Mouse (Mus musculus) MEL (cell line): ENCODE measurements around the gene Cdh22. TPM values are rescaled to one million over a fixed set of nuclear protein-coding genes. Genes with fewer than 3 reads are reported as not detected.

ENCODE experiments used
- DNase-seq: peaks from one replicate; pipeline ENCODE4 v3.0.0; 2011; ENCODE audit warnings: low read depth, low spot score
- H3K27ac ChIP-seq: 2 replicates; pipeline ENCODE4 v1.5.1; 2012; ENCODE audit warnings: low read depth, mild to moderate bottlenecking, control low read depth, low read length, moderate library complexity; ENCODE audit not compliant: control insufficient read depth
- H3K27me3 ChIP-seq, 2 experiments: fragments of 150-350 bp in 1 of 2; sonication (generic) in 1 of 2; 2 replicates each; pipeline ENCODE4 v1.6.1; 2012; ENCODE audit warnings: low read length in 2 of 2, mild to moderate bottlenecking in 2 of 2, improper control_type of control experiment in 1 of 2, moderate library complexity in 1 of 2; ENCODE audit not compliant: insufficient read depth in 2 of 2, control insufficient read depth in 1 of 2
- H3K36me3 ChIP-seq, 2 experiments: 2 replicates each; pipeline ENCODE4 v1.6.1; 2012 to 2014; ENCODE audit warnings: low read length in 2 of 2, improper control_type of control experiment in 1 of 2, inconsistent platforms in 1 of 2, mild to moderate bottlenecking in 1 of 2; ENCODE audit not compliant: insufficient read depth in 2 of 2, control insufficient read depth in 1 of 2
- H3K4me1 ChIP-seq, 2 experiments: fragments of 150-350 bp in 1 of 2; sonication (generic) in 1 of 2; 2 replicates each; pipeline ENCODE4 v1.6.1; 2012; ENCODE audit warnings: low read length in 2 of 2, improper control_type of control experiment in 1 of 2, mild to moderate bottlenecking in 1 of 2; ENCODE audit not compliant: insufficient read depth in 2 of 2, control insufficient read depth in 1 of 2
- H3K4me3 ChIP-seq, 2 experiments: fragments of 150-350 bp in 1 of 2; sonication (generic) in 1 of 2; 2 replicates each; pipeline ENCODE4 v1.5.1; 2012; ENCODE audit warnings: low read depth in 2 of 2, low read length in 2 of 2, mild to moderate bottlenecking in 2 of 2, moderate library complexity in 2 of 2, control low read depth in 1 of 2, improper control_type of control experiment in 1 of 2; ENCODE audit not compliant: control insufficient read depth in 1 of 2, insufficient read depth in 1 of 2
- H3K79me2 ChIP-seq: 2 replicates; pipeline ENCODE4 v1.6.1; 2012; ENCODE audit warnings: mild to moderate bottlenecking, low read length, moderate library complexity; ENCODE audit not compliant: control insufficient read depth, poor library complexity, insufficient read depth
- H3K9ac ChIP-seq: 2 replicates; pipeline ENCODE4 v1.6.1; 2012; ENCODE audit warnings: low read depth, mild to moderate bottlenecking, control low read depth, low read length, moderate library complexity; ENCODE audit not compliant: control insufficient read depth, poor library complexity, severe bottlenecking
- H3K9me3 ChIP-seq: fragments of 150-350 bp; sonication (generic); replicated peaks from 2 replicates; pipeline ENCODE4 v1.6.1; 2012; ENCODE audit warnings: mild to moderate bottlenecking, low read length, improper control_type of control experiment, moderate library complexity; ENCODE audit not compliant: insufficient read depth
- CHD1 ChIP-seq: IDR thresholded peaks from 2 replicates; pipeline ENCODE4 v1.6.1; 2012; ENCODE audit warnings: low read depth, mild to moderate bottlenecking, inconsistent platforms, low read length, improper control_type of control experiment
- CTCF ChIP-seq, 3 experiments: IDR thresholded peaks in 2 of 3; conservative IDR thresholded peaks in 1 of 3; 2 replicates each; pipeline ENCODE4 v1.5.1; 2011 to 2012; ENCODE audit warnings: low read length in 3 of 3, low read depth in 2 of 3, mild to moderate bottlenecking in 2 of 3, improper control_type of control experiment in 1 of 3, inconsistent platforms in 1 of 3, mixed read lengths in 1 of 3, moderate library complexity in 1 of 3; ENCODE audit not compliant: control insufficient read depth in 1 of 3, insufficient read depth in 1 of 3, poor library complexity in 1 of 3, severe bottlenecking in 1 of 3
- ELF1 ChIP-seq: IDR thresholded peaks from 2 replicates; pipeline ENCODE4 v1.6.1; 2014; ENCODE audit warnings: low read depth, mild to moderate bottlenecking, inconsistent platforms, low read length, improper control_type of control experiment, moderate library complexity
- EP300 ChIP-seq, 2 experiments: IDR thresholded peaks; 2 replicates each; pipeline ENCODE4 v1.6.1; 2011; ENCODE audit warnings: improper control_type of control experiment in 2 of 2, low read length in 2 of 2, low read depth in 1 of 2, mild to moderate bottlenecking in 1 of 2
- GABPA ChIP-seq: IDR thresholded peaks from 2 replicates; pipeline ENCODE4 v1.6.1; 2012; ENCODE audit warnings: low read depth, mild to moderate bottlenecking, inconsistent platforms, low read length, improper control_type of control experiment, moderate library complexity
- HCFC1 ChIP-seq: IDR thresholded peaks from 2 replicates; pipeline ENCODE4 v1.6.1; 2012; ENCODE audit warnings: low read depth, mild to moderate bottlenecking, inconsistent platforms, low read length, improper control_type of control experiment, moderate library complexity
- MAFK ChIP-seq: IDR thresholded peaks from 2 replicates; pipeline ENCODE4 v1.6.1; 2011; ENCODE audit warnings: low read depth, mild to moderate bottlenecking, low read length, improper control_type of control experiment, borderline replicate concordance
- MYB ChIP-seq: IDR thresholded peaks from 2 replicates; pipeline ENCODE4 v1.6.1; 2011; ENCODE audit warnings: mild to moderate bottlenecking, low read depth, low read length, improper control_type of control experiment
- MYC ChIP-seq: IDR thresholded peaks from 2 replicates; pipeline ENCODE4 v1.6.1; 2011; ENCODE audit warnings: low read depth, mild to moderate bottlenecking, low read length, improper control_type of control experiment, moderate library complexity
- NELFE ChIP-seq: IDR thresholded peaks from 2 replicates; pipeline ENCODE4 v1.6.1; 2011; ENCODE audit warnings: low read depth, low read length, improper control_type of control experiment
- NRF1 ChIP-seq: IDR thresholded peaks from 2 replicates; pipeline ENCODE4 v1.6.1; 2014; ENCODE audit warnings: low read depth, mild to moderate bottlenecking, inconsistent platforms, low read length, improper control_type of control experiment, moderate library complexity; ENCODE audit not compliant: poor library complexity, insufficient read depth, severe bottlenecking
- POLR2A ChIP-seq, 2 experiments: IDR thresholded peaks; 2 replicates each; pipeline ENCODE4 v1.6.1; 2011 to 2012; ENCODE audit warnings: low read length in 2 of 2, mild to moderate bottlenecking in 2 of 2, control low read depth in 1 of 2, improper control_type of control experiment in 1 of 2, low read depth in 1 of 2, moderate library complexity in 1 of 2; ENCODE audit not compliant: control insufficient read depth in 1 of 2, insufficient read depth in 1 of 2, poor library complexity in 1 of 2
- POLR2AphosphoS5 ChIP-seq: IDR thresholded peaks from 2 replicates; pipeline ENCODE4 v1.6.1; 2012; ENCODE audit warnings: low read depth, borderline replicate concordance, mild to moderate bottlenecking, inconsistent platforms, low read length, moderate library complexity, mixed read lengths
- RAD21 ChIP-seq: IDR thresholded peaks from 2 replicates; pipeline ENCODE4 v1.6.1; 2011; ENCODE audit warnings: mild to moderate bottlenecking, low read depth, low read length, improper control_type of control experiment
- RCOR1 ChIP-seq: IDR thresholded peaks from 2 replicates; pipeline ENCODE4 v1.6.1; 2012; ENCODE audit warnings: low read depth, mild to moderate bottlenecking, inconsistent platforms, low read length, improper control_type of control experiment
- SIN3A ChIP-seq: IDR thresholded peaks from 2 replicates; pipeline ENCODE4 v1.6.1; 2012; ENCODE audit warnings: low read length, improper control_type of control experiment, inconsistent platforms
- SMC3 ChIP-seq: IDR thresholded peaks from 2 replicates; pipeline ENCODE4 v1.6.1; 2011; ENCODE audit warnings: low read depth, low read length, improper control_type of control experiment
- TAL1 ChIP-seq: IDR thresholded peaks from 2 replicates; pipeline ENCODE4 v1.6.1; 2012; ENCODE audit warnings: mild to moderate bottlenecking, inconsistent platforms, low read length, moderate library complexity, mixed read lengths
- UBTF ChIP-seq: IDR thresholded peaks from 2 replicates; pipeline ENCODE4 v1.6.1; 2012; ENCODE audit warnings: low read depth, mild to moderate bottlenecking, inconsistent platforms, low read length, improper control_type of control experiment, moderate library complexity, borderline replicate concordance; ENCODE audit not compliant: insufficient read depth
- USF2 ChIP-seq, 2 experiments: IDR thresholded peaks; 2 replicates each; pipeline ENCODE4 v1.6.1; 2011 to 2012; ENCODE audit warnings: improper control_type of control experiment in 2 of 2, low read length in 2 of 2, borderline replicate concordance in 1 of 2, inconsistent platforms in 1 of 2, low read depth in 1 of 2, mild to moderate bottlenecking in 1 of 2; ENCODE audit not compliant: insufficient read depth in 1 of 2
- ZNF384 ChIP-seq: IDR thresholded peaks from 2 replicates; pipeline ENCODE4 v1.6.1; 2012; ENCODE audit warnings: low read depth, mild to moderate bottlenecking, inconsistent platforms, low read length, improper control_type of control experiment
- polyA plus RNA-seq, 2 experiments: library from polyadenylated mRNA; stranded (reverse) in 1 of 2; unstranded in 1 of 2; fragments of >175 nt in 1 of 2; fragments of >200 nt in 1 of 2; gene quantifications; 2 replicates each; pipeline versions ENCODE4 v1.2.1 to v1.2.4; 2012; ENCODE audit warnings: low replicate concordance in 2 of 2, low read depth in 1 of 2; ENCODE audit not compliant: insufficient read length in 2 of 2, insufficient read depth in 1 of 2, missing spikeins in 1 of 2
- total RNA-seq: library from RNA; depleted of rRNA; stranded (reverse); fragments of 300-350 nt; gene quantifications from 2 replicates; pipeline ENCODE4 v1.2.3, GENCODE M21; 2012

Cdh22 gene
- total and polyA plus RNA-seq, 3 experiments: not detected

DNA sequence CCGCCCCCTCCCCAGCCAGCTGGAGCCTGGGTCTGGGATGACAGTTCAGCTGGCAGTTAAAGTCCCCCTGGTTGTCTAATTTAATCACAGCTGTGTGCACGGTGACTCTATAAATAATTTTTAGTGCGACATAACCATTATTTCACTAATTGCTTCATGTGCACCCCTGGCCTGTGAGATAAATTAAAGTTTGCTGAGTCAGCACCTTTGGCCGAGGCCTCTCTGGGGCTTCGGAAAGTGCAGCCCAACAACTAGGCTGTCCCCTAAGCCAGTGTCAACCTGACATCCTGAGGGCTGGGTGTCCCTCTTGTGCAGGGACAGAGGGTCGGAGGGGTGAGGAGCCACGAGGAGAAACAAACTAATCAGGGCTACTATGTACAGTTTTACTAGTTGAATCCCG lies 25.2 kb upstream of the Cdh22 start:
- H3K9ac ChIP-seq: no peak overlapping the region
- no peak overlapping the region for H3K27ac ChIP-seq

DNA sequence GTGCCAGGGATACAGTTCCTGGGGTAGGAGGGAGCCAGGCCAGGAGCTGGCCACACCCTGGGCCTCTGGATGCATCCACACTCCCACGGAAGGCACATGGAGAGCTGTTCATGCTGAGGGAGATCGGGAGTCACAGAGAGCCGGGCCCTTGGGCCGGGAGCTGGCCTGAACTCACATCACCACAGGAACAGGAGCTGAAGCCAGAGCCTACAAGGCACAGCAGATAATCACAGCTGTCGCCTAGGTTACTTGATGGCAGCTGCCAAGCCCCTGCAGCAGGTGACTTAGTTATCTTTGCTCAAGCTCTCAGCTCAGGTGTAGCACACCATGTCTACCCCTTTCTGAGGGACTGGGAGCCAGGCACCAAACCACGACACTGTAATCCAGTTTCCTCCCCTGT lies 23.7 kb upstream of the Cdh22 start:
- Histone ChIP-seq H3K79me2 (no peaks in the 10 kb centered on the region), H3K27ac (no peak overlapping the region), H3K4me3 (no peak overlapping the region), H3K9me3 (no peaks in the 10 kb centered on the region), H3K9ac (no peak overlapping the region), H3K27me3 (no peaks in the 10 kb centered on the region), H3K36me3 (no peaks in the 10 kb centered on the region), H3K4me1 (no peaks in the 10 kb centered on the region)
- no peak for DNase-seq
- TF ChIP-seq UBTF (no peak), RAD21 (no peak), TAL1 (no peak), NELFE (no peak), CTCF (IDR thresholded peaks at IDR 0.05 in 2 of 3, conservative IDR thresholded peaks at IDR 0.05 in 1 of 3; ENCODE audit: control insufficient read depth in 1 of 3, insufficient read depth in 1 of 3, low read depth in 2 of 3, low read length in 3 of 3, poor library complexity in 1 of 3, severe bottlenecking in 1 of 3) (no peak), POLR2AphosphoS5 (no peak), SIN3A (no peak), POLR2A (IDR thresholded peaks at IDR 0.05; ENCODE audit: control insufficient read depth in 1 of 2, insufficient read depth in 1 of 2, low read depth in 1 of 2, low read length in 2 of 2, poor library complexity in 1 of 2) (no peak), ZNF384 (no peak), MYC (no peak), CHD1 (no peak), MYB (no peak), SMC3 (no peak), USF2 (IDR thresholded peaks at IDR 0.05; ENCODE audit: borderline replicate concordance in 1 of 2, insufficient read depth in 1 of 2, low read depth in 1 of 2, low read length in 2 of 2) (no peak), GABPA (no peak), EP300 (IDR thresholded peaks at IDR 0.05; ENCODE audit: low read depth in 1 of 2, low read length in 2 of 2) (no peak), RCOR1 (no peak), HCFC1 (no peak)
- TF ChIP-seq, all 39 proteins: peak for 0

More for the DNA sequence above, 25.2 kb upstream of the Cdh22 start:
- DNase-seq: no peak
- no peaks in the 10 kb centered on the region for H3K9me3 ChIP-seq
- TF ChIP-seq RAD21 (no peak), ELF1 (no peak), MAFK (peak; percentile 92), NRF1 (no peak)
- TF ChIP-seq, all 39 proteins: peak for 1
- H3K27me3 ChIP-seq: no peaks in the 10 kb centered on the region
- H3K4me1 ChIP-seq: no peaks in the 10 kb centered on the region
- no peaks in the 10 kb centered on the region for H3K79me2 ChIP-seq
- H3K36me3 ChIP-seq: no peaks in the 10 kb centered on the region
- H3K4me3 ChIP-seq: no peak overlapping the region
